Mouse (Mus musculus): ENCODE measurements at regions not wholly inside any gene's neighbourhood (a gene's known extent, or its start where the extent isn't known, plus 50 kb on each side); places are given as distances from the start of the nearest gene placed in this dataset.

DNA sequence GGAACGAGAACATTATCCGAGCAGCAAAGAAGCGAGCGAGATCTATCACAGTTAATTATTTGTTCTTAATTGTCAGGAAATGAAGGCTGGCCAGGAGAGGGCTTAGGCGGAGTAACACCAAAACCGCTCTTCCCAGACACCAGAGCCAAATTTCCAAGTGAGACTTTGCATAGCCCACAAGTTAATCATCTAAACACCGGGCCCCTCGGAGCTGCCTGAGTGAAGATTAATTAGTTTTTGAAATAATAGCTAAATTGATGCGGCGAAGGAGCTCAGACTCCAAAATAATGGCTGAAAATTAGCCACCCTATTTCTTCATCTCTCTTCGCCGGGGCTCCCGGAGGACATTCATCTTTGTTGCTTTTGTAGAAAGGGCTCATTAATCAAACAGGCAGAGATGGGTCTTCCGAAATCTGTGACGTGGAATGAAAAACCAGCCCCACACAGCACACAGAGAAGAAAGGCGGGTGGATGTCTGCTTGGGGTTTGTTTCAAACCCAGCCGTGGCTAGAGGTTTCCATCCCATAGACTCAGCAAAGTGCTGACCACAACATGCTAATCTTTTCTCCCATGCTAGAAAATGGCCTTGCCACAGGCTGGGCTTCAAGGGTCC, 193.7 kb downstream of the Suds3 start:
- no peaks in the 10 kb centered on the region for H3K36me3 ChIP-seq (replicated peaks; ENCODE audit: low read length)
- peaks cover 50% of the 10 kb centered on the region for H3K9me3 ChIP-seq
- H3K4me1 ChIP-seq = no peaks in the 10 kb centered on the region
- H3K27me3 ChIP-seq (replicated peaks) = no peaks in the 10 kb centered on the region
- H3K4me3 ChIP-seq (replicated peaks) = no peak overlapping the region
- TF ChIP-seq FLI1 (IDR thresholded peaks at IDR 0.05; ENCODE audit: low read length) = no peak
- TF ChIP-seq GATA1 (IDR thresholded peaks at IDR 0.05; ENCODE audit: borderline replicate concordance, low read length) = no peak

DNA sequence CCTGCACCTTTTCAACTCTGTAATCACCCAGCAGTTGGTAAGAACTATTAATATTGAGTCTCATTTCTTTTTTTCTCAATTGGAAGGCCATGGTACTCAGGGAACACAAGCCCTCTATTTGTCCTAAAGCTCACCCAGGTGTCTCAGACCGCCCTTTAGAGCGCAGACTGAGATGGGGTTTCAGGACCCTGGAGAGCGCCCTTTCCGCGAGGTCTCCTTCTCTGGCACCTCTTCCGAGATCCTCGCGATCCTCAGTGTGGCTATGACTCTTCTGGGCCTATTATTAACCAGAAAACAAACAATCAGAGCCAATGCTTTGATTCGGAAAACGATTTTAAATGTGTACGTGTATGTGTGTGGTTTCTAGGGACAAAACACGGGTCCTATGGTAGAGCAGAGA, 201.0 kb downstream of the Suds3 start:
- no peak overlapping the region for H3K4me3 ChIP-seq (replicated peaks)
- H3K27me3 ChIP-seq (replicated peaks) = no peaks in the 10 kb centered on the region
- no peaks in the 10 kb centered on the region for H3K4me1 ChIP-seq
- H3K9me3 ChIP-seq = peaks cover 78% of the 10 kb centered on the region
- no peaks in the 10 kb centered on the region for H3K36me3 ChIP-seq (replicated peaks; ENCODE audit: low read length)
- no peak for TF ChIP-seq GATA1 (IDR thresholded peaks at IDR 0.05; ENCODE audit: borderline replicate concordance, low read length)
- TF ChIP-seq FLI1 (IDR thresholded peaks at IDR 0.05; ENCODE audit: low read length) = no peak

DNA sequence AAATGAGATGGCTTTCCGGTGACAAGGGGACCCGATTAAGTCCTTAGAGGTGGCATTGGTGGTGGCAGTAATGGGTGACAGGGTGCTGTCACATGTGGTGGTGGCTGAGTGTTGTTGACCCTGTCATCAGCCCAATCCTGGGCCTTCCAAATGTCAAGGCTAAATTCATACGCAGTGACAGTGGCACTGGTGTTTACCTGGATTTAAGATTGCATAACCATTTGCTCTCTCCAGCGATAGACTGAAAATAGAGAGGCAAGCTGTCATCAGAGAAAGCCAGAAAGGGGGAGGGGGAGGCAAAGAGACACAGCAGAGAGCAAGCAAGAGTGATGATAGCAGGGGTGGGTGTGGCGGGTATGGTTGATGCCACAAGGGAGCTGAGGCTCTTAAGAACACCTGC, 215.1 kb downstream of the Suds3 start:
- H3K4me3 ChIP-seq (replicated peaks) = no peak overlapping the region
- peaks cover 61% of the 10 kb centered on the region for H3K9me3 ChIP-seq
- no peak for TF ChIP-seq FLI1 (IDR thresholded peaks at IDR 0.05; ENCODE audit: low read length)
- no peak for TF ChIP-seq GATA1 (IDR thresholded peaks at IDR 0.05; ENCODE audit: borderline replicate concordance, low read length)
- no peaks in the 10 kb centered on the region for H3K36me3 ChIP-seq (replicated peaks; ENCODE audit: low read length)
- no peaks in the 10 kb centered on the region for H3K27me3 ChIP-seq (replicated peaks)
- H3K4me1 ChIP-seq = no peaks in the 10 kb centered on the region

DNA sequence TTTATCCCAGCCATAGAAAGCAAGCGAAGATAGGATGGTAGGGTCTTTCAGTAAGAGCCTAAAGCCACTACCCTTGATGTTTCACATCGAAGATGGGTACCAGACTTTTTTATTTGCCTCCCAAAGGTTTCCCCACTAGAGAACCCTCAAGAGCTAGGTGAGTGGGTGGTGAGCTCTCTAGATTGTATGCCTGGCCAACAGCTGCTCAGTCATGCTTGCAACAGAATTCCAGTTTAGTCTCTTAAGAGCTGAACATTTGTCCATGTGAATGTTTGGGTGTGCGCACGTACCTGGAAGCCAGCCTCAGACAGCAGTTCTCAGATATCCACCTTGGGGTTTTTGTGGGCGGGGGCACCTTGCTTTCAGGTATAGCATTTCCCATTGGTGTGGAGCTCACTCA, 218.5 kb downstream of the Suds3 start:
- Histone ChIP-seq H3K9me3 (peaks cover 81% of the 10 kb centered on the region), H3K36me3 (replicated peaks; ENCODE audit: low read length) (no peaks in the 10 kb centered on the region), H3K4me1 (no peaks in the 10 kb centered on the region), H3K27me3 (replicated peaks) (no peaks in the 10 kb centered on the region), H3K4me3 (replicated peaks) (no peak overlapping the region)
- TF ChIP-seq GATA1 (IDR thresholded peaks at IDR 0.05; ENCODE audit: borderline replicate concordance, low read length) (no peak), FLI1 (IDR thresholded peaks at IDR 0.05; ENCODE audit: low read length) (no peak)

DNA sequence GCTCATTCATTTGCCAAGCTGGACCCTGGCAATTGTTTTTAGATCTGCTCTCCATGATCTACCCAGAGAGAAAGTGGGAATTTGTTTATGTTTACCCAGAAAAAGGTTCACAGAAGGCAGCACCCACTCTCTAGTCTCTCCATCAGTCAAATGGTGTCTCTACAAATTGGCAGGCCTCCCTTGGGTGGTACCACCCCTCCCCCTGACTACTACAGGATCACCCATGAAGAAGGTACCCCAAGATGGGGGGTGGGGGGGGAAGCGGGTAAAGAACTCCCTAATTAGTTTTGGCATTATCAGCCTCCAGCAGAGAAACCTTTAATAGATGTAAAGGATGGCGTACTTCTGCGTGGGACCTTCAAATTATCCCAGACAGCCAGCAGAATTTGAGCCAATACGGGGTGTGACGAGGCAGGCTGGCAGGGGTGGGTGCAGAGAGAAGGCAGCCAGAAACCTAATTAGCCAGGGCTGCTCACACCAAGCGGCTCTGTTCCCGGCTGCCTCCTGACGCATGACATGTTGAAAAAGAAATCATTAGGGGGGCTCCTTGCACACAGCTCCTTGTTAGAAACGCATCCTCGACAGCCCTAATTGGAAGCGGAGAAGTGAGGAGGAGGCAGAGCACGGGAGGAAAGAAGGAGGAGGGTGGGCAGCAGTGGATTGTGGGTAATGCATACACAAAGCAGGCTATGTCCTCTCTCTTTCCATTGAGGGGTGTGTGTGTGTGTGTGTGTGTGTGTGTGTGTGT, 220.7 kb downstream of the Suds3 start:
- no peak for TF ChIP-seq GATA1 (IDR thresholded peaks at IDR 0.05; ENCODE audit: borderline replicate concordance, low read length)
- no peak for TF ChIP-seq FLI1 (IDR thresholded peaks at IDR 0.05; ENCODE audit: low read length)
- no peaks in the 10 kb centered on the region for H3K4me1 ChIP-seq
- H3K4me3 ChIP-seq (replicated peaks) = peak overlapping the region; percentile 50
- peaks cover 80% of the 10 kb centered on the region for H3K9me3 ChIP-seq
- no peaks in the 10 kb centered on the region for H3K36me3 ChIP-seq (replicated peaks; ENCODE audit: low read length)
- H3K27me3 ChIP-seq (replicated peaks) = no peaks in the 10 kb centered on the region

DNA sequence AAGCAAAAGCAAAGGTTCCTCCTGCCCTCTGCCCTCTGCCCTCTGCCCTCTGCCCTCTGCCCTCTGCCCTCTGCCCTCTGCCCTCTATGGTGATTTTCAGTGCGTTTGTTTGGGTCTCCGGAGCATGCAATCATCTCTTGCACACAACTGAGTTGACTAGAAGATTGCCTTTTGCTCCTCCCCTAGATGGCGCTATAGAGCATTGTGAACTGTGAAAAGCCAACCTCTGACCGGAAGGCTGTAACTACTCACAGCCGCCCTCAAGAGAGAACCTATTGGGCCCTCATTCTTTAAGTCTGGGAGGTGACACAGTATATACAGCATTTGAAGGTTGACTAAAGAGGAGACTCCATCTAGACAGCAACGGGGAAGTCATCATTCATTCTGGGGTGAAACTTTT, 221.3 kb downstream of the Suds3 start:
- Histone ChIP-seq H3K36me3 (replicated peaks; ENCODE audit: low read length) (no peaks in the 10 kb centered on the region), H3K27me3 (replicated peaks) (no peaks in the 10 kb centered on the region), H3K4me3 (replicated peaks) (no peak overlapping the region), H3K9me3 (peaks cover 79% of the 10 kb centered on the region), H3K4me1 (no peaks in the 10 kb centered on the region)
- TF ChIP-seq FLI1 (IDR thresholded peaks at IDR 0.05; ENCODE audit: low read length) (no peak), GATA1 (IDR thresholded peaks at IDR 0.05; ENCODE audit: borderline replicate concordance, low read length) (no peak)

DNA sequence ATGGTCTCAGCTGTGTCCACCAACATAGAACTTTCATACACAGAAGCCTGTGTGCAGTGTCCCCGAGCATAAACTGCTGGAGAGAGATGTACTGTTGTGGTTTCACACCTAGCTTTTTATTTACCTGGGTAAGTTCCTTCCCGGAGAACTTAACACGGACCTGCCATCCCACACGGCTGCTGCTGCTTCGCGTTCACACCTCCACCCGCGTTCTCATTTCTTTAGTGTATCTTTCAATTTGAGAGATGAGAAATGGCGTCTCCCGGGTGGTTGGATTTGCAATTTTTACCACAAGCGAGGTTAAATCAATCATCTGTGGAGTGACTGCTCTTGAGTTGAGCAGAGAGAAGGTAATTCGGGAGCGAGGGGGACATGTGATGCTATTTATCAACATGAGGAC, 223.0 kb downstream of the Suds3 start:
- no peaks in the 10 kb centered on the region for H3K4me1 ChIP-seq
- no peaks in the 10 kb centered on the region for H3K36me3 ChIP-seq (replicated peaks; ENCODE audit: low read length)
- H3K4me3 ChIP-seq (replicated peaks) = no peak overlapping the region
- no peak for TF ChIP-seq FLI1 (IDR thresholded peaks at IDR 0.05; ENCODE audit: low read length)
- H3K27me3 ChIP-seq (replicated peaks) = no peaks in the 10 kb centered on the region
- peaks cover 80% of the 10 kb centered on the region for H3K9me3 ChIP-seq

DNA sequence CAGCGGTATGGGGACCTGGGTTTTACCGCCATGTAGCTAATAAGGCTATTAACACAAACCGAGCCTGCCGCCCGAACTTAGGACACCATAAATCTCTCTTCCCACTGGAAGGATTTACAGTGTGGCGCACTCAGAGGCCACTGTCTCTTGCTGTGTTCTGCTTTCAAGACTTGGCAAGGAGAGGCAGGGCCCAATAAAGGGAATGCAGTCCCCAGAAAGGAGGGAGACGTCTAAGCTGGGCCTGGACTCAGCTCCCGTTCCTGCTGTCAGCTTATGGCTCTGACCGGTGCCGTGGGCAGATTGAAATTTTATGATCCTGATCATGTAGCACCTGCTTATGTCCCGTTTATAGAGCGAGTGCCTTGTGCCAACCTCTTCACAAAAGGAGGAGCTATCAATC, 226.7 kb downstream of the Suds3 start:
- TF ChIP-seq GATA1 (IDR thresholded peaks at IDR 0.05; ENCODE audit: borderline replicate concordance, low read length) = no peak
- TF ChIP-seq FLI1 (IDR thresholded peaks at IDR 0.05; ENCODE audit: low read length) = no peak
- no peaks in the 10 kb centered on the region for H3K27me3 ChIP-seq (replicated peaks)
- H3K9me3 ChIP-seq = peaks cover 83% of the 10 kb centered on the region
- H3K36me3 ChIP-seq (replicated peaks; ENCODE audit: low read length) = no peaks in the 10 kb centered on the region
- H3K4me3 ChIP-seq (replicated peaks) = no peak overlapping the region
- no peaks in the 10 kb centered on the region for H3K4me1 ChIP-seq

DNA sequence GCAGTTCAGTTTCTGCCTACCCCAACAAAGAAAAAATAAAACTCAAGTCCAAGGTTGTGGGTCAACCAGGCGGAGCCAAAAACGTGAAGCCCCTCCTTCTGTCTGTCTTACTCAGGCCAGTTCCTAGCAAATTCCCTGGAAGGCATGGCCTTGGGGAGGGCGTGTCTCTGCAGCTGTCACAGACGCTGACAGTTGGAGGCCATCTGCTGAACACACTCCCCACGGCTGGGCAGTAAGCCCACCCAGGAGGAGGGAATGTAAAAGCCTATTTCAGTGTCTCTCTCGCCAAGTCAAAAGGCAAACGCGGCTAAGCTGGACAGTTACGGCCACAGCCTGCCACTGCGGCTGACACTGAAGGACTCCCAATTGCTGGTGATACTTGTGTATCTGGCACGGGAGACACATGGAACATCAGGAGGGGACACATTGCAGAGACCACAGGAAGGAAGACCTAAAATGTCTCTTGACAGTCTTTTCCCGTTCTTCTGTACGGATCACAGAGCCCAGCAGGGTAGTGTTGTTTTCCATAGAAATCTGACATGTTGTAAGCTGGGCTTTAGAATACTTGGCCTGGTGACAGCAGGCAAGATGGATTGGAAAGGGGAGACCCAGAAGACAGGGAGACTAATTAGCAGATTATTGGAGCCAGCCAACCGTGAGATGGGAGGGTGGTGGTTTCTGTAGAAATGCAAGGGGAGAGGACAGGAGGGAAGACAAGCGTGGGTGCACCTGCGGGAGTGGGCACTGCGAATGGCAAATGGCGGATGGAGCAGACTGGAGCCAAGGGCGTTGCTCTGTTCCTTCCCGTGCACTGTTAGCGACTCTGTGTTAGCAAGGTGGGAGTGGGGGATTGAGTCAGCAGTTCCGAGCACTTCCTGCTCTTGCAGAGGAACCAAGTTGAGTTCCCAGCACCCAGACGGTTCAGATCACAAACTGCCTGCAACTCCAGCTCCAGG, 229.5 kb downstream of the Suds3 start:
- H3K4me1 ChIP-seq = no peaks in the 10 kb centered on the region
- no peaks in the 10 kb centered on the region for H3K27me3 ChIP-seq (replicated peaks)
- peaks cover 84% of the 10 kb centered on the region for H3K9me3 ChIP-seq
- H3K4me3 ChIP-seq (replicated peaks) = peak overlapping the region; percentile 29
- no peaks in the 10 kb centered on the region for H3K36me3 ChIP-seq (replicated peaks; ENCODE audit: low read length)
- TF ChIP-seq GATA1 (IDR thresholded peaks at IDR 0.05; ENCODE audit: borderline replicate concordance, low read length) = no peak
- TF ChIP-seq FLI1 (IDR thresholded peaks at IDR 0.05; ENCODE audit: low read length) = no peak

DNA sequence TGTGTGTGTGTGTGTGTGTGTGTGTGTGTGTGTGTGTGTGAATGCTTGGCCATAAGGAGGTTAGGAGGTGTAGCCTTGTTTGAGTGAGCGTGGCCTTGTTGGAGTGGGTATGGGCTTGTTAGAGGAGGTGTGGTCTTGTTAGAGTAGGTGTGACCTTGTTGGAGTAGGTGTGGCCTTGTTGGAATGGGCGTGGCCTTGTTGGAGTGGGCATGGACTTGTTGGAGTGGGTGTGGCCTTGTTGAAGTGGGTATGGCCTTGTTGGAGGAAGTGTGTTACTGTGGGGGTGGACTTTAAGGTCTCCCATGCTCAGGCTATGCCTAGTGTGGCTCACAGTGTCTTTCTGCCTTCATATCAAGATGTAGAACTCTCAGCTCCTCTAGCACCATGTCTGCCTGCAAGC, 236.2 kb downstream of the Suds3 start:
- TF ChIP-seq FLI1 (IDR thresholded peaks at IDR 0.05; ENCODE audit: low read length) (no peak), GATA1 (IDR thresholded peaks at IDR 0.05; ENCODE audit: borderline replicate concordance, low read length) (no peak)
- H3K9me3 ChIP-seq = peaks cover 81% of the 10 kb centered on the region
- H3K4me1 ChIP-seq = no peaks in the 10 kb centered on the region

More for the DNA sequence above, 236.2 kb downstream of the Suds3 start:
- Histone ChIP-seq H3K36me3 (replicated peaks; ENCODE audit: low read length) (no peaks in the 10 kb centered on the region), H3K27me3 (replicated peaks) (no peaks in the 10 kb centered on the region), H3K4me3 (replicated peaks) (no peak overlapping the region)
